15 mouse cellular contexts compared by ENCODE assay signal in genomic region chr1:3120392-3120690, GRCm38 (mm10).
A peak's percentile ranks its signal among the peaks of the same experiment; 100 is the strongest.
DNase-seq lines count a peak whose midpoint lies in the region; TF ChIP-seq lines count a peak whose summit lies in the region.
"Had no signal": no experiment of that assay in that cellular context is flagged by ENCODE, and none has a peak within 500 bp of the region (broad histone marks: within the 10 kb centered on the region; RNA-seq: fewer than 3 reads in every experiment).

No protein-coding gene starts in this region.

- H3K4me3 ChIP-seq in layer of hippocampus, adult 2 months = no peak overlapping the region
- H3K4me3 ChIP-seq: embryonic facial prominence, embryonic 12.5 days had no signal

- H3K27ac ChIP-seq in layer of hippocampus, adult 2 months = peak overlapping the region; percentile 25; the same call in 1 of the 2 replicates
- H3K27ac ChIP-seq: embryonic facial prominence, embryonic 12.5 days; liver, embryonic 14.5 days had no signal

- DNase-seq in frontal cortex, postnatal 36 days (ENCODE audit: low spot score in 2 of 2) = peak; percentile 17 to 46
- no peak for DNase-seq in frontal cortex, postnatal 10 days (ENCODE audit: low spot score in 2 of 2)
- peak in 1 of 2 experiments; percentile 20 for DNase-seq in layer of hippocampus, adult 2 months (ENCODE audit: low spot score in 2 of 2)
- no peak for DNase-seq in layer of hippocampus, adult 8-10 months (ENCODE audit: low spot score in 2 of 2)
- peak; percentile 26 for DNase-seq in brain, embryonic 14.5 days (ENCODE audit: low read depth)
- DNase-seq in left cerebral cortex, adult 18-20 months (ENCODE audit: low spot score in 2 of 2) = peak; percentile 9 to 30
- DNase-seq in spleen, adult 18-20 months = no peak
- no peak for DNase-seq in urinary bladder, adult 18-20 months (ENCODE audit: low spot score in 2 of 2)
- DNase-seq: adrenal gland, postnatal 14 days; cerebellum, postnatal 36 days; kidney, adult 9 months; retina, postnatal 1 day; thymus, adult 2 months had no signal

- no peak for TF ChIP-seq CTCF in layer of hippocampus, adult 2 months (conservative IDR thresholded peaks at IDR 0.05)
- no peak for TF ChIP-seq CTCF in brain, embryonic 14.5 days (IDR thresholded peaks at IDR 0.05; ENCODE audit: borderline replicate concordance, extremely low read depth, insufficient read depth, insufficient read length)

- no peak for TF ChIP-seq POLR2A in brain, embryonic 14.5 days (IDR thresholded peaks at IDR 0.05; ENCODE audit: borderline replicate concordance, extremely low read depth, insufficient read depth, insufficient read length, poor library complexity, severe bottlenecking)

Comparison
In these comparisons a context has a peak if more than half of its experiments do, and no peak if none do; other contexts are left out.
1. DNase-seq: peak in frontal cortex, postnatal 36 days (2 of 2), brain, embryonic 14.5 days (single experiment) and left cerebral cortex, adult 18-20 months (2 of 2); none in frontal cortex, postnatal 10 days (0 of 2), layer of hippocampus, adult 8-10 months (0 of 2), spleen, adult 18-20 months (0 of 2) and urinary bladder, adult 18-20 months (0 of 2).